Mouse (Mus musculus) CD4-positive, CD25-positive, alpha-beta regulatory T cell, adult 4 months (primary cell): ENCODE measurements around the gene Lrrc74b. TPM values are rescaled to one million over a fixed set of nuclear protein-coding genes. Genes with fewer than 3 reads are reported as not detected.
"Not testable (repeated sequence)": the region's sequence is repeated elsewhere in the genome, so short reads cannot be mapped to it uniquely, and the experiment has no call there.

Source experiments
- ATAC-seq: one replicate; pipeline ENCODE4 v1.8.0; 2017
- polyA plus RNA-seq, 2 experiments: library from polyadenylated mRNA; unstranded; fragments of 100-300 nt; shearing (Covaris generic); gene quantifications; one replicate each; pipeline ENCODE4 v1.2.1; 2017

Lrrc74b gene
- not detected for polyA plus RNA-seq

- ATAC-seq = no peak
These were observed at the start of gene Lrrc74b for GRCm38 (mm10) chr16:17561128-17561750. Lrrc74b (minus strand) TSS chr16:17561247.

DNA sequence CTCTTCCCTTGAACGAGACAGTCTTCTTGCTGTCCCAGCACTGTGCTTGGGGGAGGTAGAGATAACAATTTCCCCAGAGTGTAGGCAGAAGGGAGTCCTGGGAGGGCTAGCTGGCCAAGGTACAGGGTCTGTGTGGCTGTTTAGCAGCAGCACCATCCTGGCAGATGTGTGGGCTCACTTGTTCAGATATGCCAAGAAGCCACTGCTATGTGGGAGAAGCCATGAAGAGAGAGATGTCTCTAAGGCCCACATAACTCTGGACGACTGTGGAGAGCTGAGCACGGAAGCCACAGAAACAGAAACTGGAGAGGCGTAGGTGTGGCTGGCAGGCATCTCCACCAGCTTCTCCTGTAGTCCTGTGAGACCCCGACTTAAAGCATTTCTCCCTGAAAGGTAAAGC lies 44.6 kb upstream of the Lrrc74b start:
- no peak for ATAC-seq

- ATAC-seq = no peak
These were observed 43.9 kb upstream of the Lrrc74b start for GRCm38 (mm10) chr16:17604941-17605340.

DNA sequence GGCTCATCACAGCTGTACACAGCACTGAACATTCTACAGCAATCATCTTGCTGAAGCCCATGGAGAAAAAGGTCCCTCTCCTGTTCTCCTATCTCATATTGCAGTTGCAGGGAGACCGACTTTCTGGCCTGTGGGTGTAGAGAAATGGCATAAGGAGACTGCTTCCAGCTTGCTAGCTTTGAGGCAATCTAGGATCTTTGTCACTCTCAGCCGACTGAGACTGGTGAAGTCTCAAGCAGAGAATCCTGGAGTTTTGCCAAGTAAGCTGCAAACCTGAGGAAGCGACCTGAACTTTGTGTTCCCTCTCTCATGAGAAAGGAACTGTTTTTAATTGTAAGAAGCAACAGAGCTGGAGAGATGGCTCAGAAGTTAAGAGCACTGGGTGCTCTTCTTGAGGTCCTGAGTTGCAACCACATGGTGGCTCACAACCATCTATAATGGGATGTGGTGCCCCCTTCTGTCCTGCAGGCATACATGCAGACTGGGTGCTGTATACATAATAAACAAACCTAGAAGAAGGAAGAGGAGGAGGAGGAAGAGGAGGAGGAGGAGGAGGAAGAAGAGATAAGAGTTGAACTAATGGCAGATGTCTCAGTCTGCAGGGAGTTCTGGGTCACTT lies 40.0 kb upstream of the Lrrc74b start:
- ATAC-seq = no peak

DNA sequence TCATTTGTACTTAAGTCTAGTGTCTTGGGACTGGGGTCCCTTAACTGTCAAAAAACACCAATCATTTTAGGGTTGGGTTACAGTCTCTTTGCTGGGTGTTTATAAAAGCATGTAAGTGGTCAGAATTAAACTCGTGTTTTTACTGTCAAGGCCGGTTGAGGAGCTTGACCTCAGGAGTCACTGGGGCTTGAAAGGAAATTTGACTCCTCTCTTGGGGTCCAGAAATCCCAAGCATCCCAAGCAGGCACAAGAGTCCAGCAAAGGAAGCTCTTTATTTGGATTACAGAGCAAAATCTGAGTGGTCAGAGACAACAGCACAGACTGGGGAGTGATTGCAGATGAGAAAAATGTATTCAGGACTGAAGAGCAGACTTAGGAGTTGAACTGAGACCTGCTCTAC lies 29.7 kb upstream of the Lrrc74b start:
- ATAC-seq = no peak

- no peak for ATAC-seq
These were observed 23.5 kb upstream of the Lrrc74b start for GRCm38 (mm10) chr16:17584555-17584954.

GRCm38 (mm10) chr16:17583064-17583463 lies 22.0 kb upstream of the Lrrc74b start, which contains the start of gene Slc7a4:
Slc7a4 (minus strand) TSS chr16:17583214.
- ATAC-seq = no peak

- ATAC-seq = no peak
These were observed 15.8 kb upstream of the Lrrc74b start for GRCm38 (mm10) chr16:17576825-17577215.

GRCm38 (mm10) chr16:17575870-17576824 lies 15.1 kb upstream of the Lrrc74b start:
- peak; percentile 41 for ATAC-seq

GRCm38 (mm10) chr16:17566186-17566585 lies 5.1 kb upstream of the Lrrc74b start:
- no peak for ATAC-seq

DNA sequence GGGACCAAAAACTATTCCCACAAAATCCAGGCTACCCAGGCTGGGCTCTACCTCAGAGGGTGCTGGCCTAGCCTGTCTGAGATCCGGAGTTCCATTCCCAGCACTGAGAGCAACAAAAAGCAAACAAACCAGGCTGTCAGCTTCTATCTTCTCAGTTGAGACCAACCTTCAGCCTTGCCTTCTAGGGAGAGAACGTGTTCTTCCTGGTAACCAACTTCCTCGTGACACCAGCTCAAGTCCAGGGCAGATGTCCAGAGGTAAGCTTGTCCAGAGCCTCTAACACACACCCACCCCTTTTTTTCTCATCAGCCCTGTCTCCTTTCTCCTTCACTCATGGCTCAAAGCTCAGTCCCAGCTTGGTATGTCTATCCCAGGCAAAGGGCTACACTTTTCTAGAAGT lies 3.7 kb upstream of the Lrrc74b start:
- ATAC-seq = no peak

GRCm38 (mm10) chr16:17564221-17564620 lies 3.2 kb upstream of the Lrrc74b start:
- ATAC-seq = no peak

DNA sequence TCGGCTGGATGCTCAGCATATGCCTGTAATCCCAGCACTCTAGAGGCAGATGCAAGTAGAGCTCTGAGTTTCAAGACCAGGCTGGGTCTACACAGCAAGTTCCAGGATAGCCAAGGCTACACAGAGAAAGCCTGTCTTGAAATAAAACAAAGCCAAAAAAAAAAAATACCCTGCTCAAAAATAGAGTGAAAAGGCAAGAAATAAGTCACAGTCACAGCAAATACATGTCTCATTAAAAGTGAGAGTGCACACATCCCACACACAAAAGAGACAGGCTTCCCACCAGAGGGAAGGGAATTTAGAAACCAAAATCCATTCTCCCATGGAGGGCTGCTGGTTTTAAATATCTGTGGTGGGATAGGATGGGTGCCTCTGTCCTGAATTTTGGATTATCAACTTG lies 2.5 kb upstream of the Lrrc74b start:
- ATAC-seq = no peak

DNA sequence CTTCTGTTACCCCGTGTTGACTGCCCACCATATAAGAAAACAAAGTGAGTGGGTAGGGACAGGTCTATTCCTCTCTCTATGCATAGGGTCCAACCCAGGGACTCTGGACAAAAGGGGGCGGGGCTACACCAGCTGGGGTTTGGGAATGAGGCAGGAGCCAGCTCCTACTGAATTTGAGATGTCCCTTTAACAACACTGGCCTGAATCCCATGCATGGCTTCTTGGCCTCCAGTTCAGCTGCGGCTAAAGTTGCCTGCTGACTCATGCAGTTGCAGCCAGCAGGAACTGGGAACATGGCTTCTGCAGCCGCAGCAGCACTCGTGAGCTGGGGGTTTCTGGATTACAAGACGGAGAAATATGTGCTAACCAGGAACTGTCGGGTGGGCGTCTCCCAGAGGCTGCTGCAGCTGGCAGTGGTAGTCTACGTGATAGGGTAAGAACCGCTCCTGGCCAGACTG lies 733 bp upstream of the Lrrc74b start, which contains the start of gene P2rx6:
TSS of gene P2rx6 (plus strand) at position 135 of the 458 bp plus-strand sequence.
- ATAC-seq = no peak

DNA sequence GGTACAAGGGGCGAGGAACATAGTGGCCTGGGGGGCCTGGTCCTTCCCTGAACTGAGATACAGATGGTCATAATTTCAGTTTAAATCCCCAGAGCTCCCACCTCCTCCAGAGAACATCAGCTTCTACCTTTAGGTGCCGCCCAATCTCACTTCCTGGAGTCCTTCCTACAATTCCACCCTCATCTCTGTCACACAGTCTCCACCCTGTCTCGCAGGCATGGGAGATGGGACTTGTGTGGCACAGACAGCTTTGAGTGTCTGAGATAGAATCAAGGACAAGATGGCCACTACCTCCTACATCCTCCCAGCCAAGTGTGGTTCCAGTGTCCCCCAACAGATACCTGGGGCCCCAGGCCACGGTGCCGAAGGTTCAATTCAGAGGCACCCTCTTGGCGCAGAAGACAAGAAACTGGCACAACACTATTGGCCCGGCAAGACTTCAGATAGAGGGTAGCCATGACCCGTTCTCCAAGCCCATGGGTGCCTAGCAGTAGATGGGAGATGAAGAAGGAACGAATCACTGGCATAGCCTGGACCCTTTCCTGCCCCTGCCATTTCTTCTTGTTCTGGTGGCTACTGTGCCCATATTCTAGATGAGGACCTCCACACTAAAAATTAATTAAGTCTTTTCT lies 1.5 kb downstream of the Lrrc74b start:
- no peak for ATAC-seq

- ATAC-seq = no peak
These were observed 2.2 kb downstream of the Lrrc74b start for GRCm38 (mm10) chr16:17558811-17559210.

GRCm38 (mm10) chr16:17557947-17558480 lies 3.0 kb downstream of the Lrrc74b start:
- ATAC-seq = peak; percentile 35

DNA sequence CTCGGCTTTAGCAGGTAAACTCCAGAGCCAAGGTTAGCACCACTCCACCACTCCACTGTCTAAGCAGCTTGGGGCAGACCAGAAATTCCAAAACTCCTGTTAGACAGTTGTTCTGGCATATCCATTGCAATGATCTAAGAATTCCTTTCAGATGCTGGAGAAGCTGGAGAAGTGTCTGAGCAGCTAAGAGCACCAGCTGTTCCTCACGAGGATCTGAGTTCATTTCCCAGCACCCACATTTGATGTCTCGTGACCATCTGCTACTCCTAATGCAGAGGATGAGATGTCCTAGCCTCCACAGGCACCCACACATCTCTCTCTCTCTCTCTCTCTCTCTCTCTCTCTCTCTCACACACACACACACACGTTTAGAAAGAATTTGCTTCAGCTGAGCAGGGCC lies 4.1 kb downstream of the Lrrc74b start:
- ATAC-seq = no peak

DNA sequence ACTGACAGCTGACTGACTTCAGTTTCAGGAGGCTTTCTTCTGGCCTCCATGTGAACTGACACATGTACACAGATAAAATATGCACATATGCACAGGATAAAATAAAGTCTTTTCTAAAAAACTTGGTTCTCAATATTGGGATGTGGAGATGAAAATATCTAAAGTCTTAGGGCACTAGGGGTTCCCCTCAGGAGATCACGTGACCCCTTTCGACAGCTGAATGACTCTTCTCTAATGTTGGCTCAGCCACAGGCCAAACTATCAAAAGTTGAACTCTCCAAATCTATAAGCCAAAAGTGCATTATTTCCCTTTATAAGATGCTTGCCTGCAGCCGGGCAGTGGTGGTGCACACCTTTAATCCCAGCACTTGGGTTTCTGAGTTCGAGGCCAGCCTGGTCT lies 4.9 kb downstream of the Lrrc74b start:
- no peak for ATAC-seq

DNA sequence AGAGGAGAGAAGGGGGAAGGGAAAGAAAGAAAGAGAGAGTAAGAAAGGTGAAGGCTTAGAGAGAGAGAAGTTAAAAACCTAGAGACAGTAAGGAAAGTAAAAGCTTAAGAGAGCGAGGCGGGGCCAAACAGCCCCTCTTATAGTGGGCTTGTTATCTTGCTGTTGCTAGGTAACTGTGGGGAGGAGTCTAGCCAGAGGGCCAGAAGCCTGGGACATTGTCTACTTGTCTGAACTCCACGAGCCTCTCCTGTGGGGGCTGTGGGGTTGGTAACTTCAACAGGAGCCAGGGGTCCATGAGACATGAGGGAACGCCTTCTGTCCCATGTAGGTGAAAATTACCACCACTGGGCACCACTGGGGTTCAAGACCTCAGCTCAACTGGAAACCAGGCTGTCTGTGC lies 6.3 kb downstream of the Lrrc74b start:
- ATAC-seq = not testable (repeated sequence)

DNA sequence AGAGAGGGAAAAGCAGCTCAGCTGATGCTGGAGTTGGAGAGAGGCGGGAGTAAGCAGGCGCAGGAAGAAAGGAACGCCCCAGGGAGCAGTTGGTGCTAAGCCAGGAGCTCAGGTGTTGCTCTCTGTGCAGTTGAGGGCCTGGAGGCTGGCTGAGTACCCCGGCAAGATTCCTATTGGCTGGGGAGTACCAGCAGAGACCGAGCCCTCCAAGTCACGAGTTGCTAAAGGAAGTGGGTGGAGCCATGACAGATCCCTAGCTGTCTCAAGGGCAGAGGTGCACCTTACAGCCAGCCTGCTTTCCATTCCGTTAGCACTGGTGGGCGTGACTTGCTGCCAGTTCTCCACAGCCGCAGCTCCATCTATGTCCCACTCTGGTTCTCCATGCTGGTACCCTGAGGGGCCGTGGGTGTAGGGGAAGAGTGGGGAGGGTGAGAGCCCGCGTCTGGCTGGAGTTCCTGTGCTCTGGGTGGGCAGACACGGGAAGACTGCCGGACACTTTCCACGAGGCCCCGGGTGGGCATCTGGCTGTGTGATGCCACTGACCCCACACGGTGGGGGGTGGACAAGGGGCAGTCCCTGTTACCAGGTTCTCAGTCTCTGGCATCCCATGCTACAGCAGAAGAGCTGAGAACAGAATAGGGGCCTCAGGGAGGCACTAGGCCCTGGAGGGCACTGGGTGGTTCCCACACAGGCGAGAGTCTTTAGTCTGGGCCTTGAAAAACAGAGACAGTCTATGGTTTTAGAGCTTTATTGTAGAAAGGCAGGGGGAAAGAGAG lies 6.9 kb downstream of the Lrrc74b start:
- peak; percentile 100 for ATAC-seq

GRCm38 (mm10) chr16:17552837-17553236 lies 8.2 kb downstream of the Lrrc74b start:
- no peak for ATAC-seq
